Mouse (Mus musculus) left cerebral cortex, adult 8-10 months (tissue): ENCODE data around the gene Ago4. TPM values are rescaled to one million over a fixed set of nuclear protein-coding genes. Genes with fewer than 3 reads are reported as not detected.

Source experiments
- DNase-seq, 2 experiments: peaks; one replicate each; pipeline ENCODE4 v3.0.0; 2022; ENCODE audit warnings: low spot score in 2 of 2
- microRNA-seq, 2 experiments: library from miRNA; unstranded; fragments of <30 nt; microRNA quantifications; one replicate each; pipeline ENCODE4 v1.2.0; 2022
- total RNA-seq, 4 experiments: library from RNA; stranded (reverse); gene quantifications; 2 replicates each; pipeline ENCODE4 v1.2.4; 2022

Ago4 gene
- total RNA-seq, 4 experiments from 2014 or later, result 7.1 to 8.8 (median 7.7) TPM

DNA sequence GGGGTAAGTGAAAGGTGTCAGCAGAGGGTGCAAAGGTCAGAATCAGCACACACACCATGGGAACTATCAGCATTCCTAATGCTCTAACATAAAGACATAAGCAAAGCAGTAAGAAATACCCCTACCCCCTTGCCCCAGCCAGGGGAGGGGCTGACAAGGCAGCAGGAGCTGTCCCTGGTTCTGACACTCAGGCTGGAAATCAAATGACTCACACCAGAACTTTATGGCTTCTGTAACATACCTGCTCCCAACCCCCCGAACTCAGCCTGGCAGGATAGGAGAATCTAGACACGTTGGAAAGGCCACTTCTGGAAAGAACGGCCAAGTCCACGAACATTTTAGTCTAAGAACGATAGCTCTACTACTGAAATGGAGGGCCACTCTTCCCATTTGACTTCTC lies 60.2 kb downstream of the Ago4 start:
- no peak for DNase-seq

- DNase-seq, result no peak
Measured at GRCm38 (mm10) chr4:126469334-126469733, 63.9 kb downstream of the Ago4 start.

- DNase-seq, result no peak
Measured at GRCm38 (mm10) chr4:126468925-126469324, 64.3 kb downstream of the Ago4 start.

DNA sequence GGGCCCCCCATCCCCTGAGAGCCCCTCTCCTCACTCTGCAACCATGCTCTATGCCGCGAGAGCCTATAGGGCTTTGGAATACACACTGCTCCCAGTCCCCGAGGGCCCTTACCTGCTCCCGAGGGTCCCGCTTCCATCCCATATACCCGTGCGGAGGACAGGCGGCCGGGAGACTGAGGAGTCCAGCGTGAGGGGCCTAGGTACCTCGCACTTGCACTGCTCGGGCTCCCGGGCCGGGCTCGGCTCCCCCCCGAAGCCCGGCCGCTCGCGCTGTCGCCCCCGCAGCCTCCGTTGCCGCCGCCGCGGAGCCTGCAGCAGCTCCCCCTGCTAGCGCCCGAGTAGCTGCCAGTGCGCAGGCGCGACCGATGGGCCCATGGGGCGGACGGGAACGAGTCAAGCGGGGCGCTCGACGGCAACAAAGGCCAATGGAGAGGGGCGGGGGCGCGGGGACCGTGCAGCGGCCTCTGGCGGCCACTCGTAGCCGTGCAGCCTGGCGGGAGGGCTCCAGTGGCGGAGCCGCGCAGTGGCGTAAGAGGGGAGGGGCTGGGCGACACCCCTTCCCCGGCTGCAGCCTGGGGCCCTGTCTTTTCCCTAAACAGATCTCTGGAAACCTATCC lies 64.9 kb downstream of the Ago4 start, which contains the start of gene Ago1:
TSS of gene Ago1 (minus strand) at position 299 of the 617 bp plus-strand sequence.
- DNase-seq, result peak; percentile 85 to 93

DNA sequence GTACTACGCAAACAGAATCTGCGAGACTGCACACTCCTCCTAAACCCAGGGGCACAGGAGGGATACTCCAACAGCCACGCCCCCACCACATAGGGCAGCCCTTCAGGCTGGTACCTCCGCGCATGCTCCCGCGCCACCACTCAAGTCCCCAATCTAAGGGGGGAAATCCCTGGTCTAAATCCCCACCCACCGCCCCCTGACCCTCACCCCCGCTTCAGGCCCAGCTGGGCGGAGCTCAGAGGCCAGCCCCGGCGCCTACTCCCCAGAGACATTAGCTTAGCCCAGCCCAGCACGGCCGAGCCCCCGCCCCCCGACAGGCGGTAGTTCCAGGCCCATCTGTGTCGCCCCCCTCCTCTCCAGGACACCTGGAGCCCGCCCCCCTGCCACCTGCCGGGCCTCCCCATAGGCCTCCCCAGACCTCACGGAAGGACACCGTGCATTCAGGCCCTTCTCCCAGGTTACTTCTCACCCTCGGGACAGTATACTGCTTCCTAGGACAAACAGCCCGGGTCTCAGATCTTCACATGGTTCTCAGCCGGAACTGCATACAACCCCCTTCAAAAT lies 65.5 kb downstream of the Ago4 start:
- peak in 1 of 2 experiments; percentile 36 for DNase-seq

- DNase-seq, result no peak
Measured at GRCm38 (mm10) chr4:126466251-126466750, 67.0 kb downstream of the Ago4 start.

GRCm38 (mm10) chr4:126465843-126466242 lies 67.4 kb downstream of the Ago4 start:
- peak in 1 of 2 experiments; percentile 44 for DNase-seq

GRCm38 (mm10) chr4:126464892-126465235 lies 68.4 kb downstream of the Ago4 start:
- no peak for DNase-seq

GRCm38 (mm10) chr4:126464189-126464891 lies 68.9 kb downstream of the Ago4 start:
- DNase-seq, result no peak

DNA sequence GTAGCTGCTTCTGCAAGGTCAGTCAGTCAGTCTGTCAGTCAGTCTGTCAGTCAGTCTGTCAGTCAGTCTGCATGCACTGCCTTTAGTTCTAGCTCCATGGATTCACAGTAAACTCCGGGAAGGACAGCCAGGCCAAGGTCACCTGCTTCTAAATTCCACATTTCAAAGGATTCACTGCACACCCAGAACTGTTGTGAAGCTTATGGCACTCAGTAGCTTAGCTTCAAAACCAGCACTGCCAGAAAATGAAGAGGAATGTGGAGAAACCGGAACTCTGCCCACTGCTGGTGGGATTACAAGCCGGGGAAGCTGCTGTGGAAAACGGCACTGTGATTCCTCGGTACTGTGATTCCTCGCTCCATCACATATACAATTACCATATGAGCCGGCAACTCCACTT lies 77.8 kb downstream of the Ago4 start:
- no peak for DNase-seq

- no peak for DNase-seq
Measured at GRCm38 (mm10) chr4:126454547-126455254, 78.6 kb downstream of the Ago4 start.

DNA sequence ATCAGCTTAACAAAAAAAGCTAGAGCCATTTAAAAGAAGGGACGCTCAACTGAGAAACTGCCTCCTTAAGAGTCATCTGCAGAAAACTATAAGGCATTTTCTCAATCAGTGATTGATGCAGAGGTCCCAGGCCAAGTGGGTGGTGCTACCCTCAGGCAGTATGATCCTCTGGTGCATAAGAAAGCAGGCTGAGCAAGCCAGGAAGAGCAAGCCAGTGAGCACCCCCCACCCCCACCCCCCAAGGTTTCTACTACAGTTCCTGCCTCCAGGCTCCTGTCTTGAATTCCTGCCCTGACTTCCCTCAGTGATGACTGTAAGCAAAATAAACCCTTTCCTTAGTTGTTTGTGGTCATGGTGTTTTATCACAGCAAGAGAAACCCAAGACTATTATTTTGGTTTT lies 83.0 kb downstream of the Ago4 start:
- no peak for DNase-seq

DNA sequence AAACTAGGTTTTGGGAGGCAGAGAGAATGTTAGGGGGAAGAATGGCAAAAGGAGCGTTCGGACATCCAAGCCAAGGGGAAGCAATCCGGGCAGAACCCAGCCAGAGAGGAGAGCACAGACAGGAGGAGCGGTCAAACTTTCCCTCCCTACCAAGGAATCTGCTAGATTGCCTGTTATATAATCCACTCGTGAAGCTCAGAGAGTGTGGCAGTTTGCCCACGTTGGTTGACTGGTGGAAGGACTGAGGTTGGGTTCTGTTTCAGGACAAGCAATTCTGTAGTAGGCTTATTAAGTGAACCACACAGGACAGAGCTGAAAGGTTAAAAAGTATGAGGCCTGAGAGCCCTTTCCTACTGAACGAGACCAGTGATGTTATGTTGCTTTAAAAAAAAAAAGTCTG lies 86.1 kb downstream of the Ago4 start:
- no peak for DNase-seq

DNA sequence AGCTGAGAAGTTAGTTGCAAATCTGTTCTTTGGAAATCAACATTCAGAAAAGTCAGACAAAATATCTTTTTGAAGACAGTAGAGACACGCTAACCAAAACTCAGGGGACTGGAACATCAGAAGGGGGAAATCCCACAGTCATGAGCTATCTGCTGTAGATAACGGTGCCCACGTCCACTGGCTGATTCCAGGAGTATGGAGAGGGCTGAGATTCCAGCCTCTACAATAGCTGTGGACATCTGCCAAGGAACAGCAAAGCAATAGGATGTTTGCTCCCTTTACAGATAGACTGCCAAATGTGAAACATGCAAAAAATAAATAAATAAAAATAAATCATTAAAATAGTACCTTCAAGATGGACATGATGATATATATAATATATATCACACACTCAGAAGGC lies 88.7 kb downstream of the Ago4 start:
- no peak for DNase-seq

Small RNAs within 50 kb of the gene (microRNA-seq; reads per million reads assigned to microRNA genes)
- 0 reads per million in 2 experiments for gene Mir7119

Other genes starting within 250 kb of the Ago4 start
- gene Col8a2, start 246.7 kb downstream of the Ago4 start, total RNA-seq, result 1 to 10 TPM; 1.9 to 4.0 (median 2.5) TPM
- gene Adprhl2, start 211.8 kb downstream of the Ago4 start, total RNA-seq, result 10 to 100 TPM; 26.9 to 32.0 (median 31.2) TPM
- 1 to 10 TPM in 2 of 4 experiments, under 1 TPM in 2; 0.86 to 1.6 (median 1.3) TPM for gene Tekt2, start 207.8 kb downstream of the Ago4 start, total RNA-seq
- gene Ago3, start 103.9 kb downstream of the Ago4 start, total RNA-seq, result 10 to 100 TPM; 28.9 to 38.8 (median 32.1) TPM
- gene Ago1, start 64.9 kb downstream of the Ago4 start, total RNA-seq, result 10 to 100 TPM; 48.5 to 57.9 (median 50.4) TPM
- gene Clspn, start 23.5 kb upstream of the Ago4 start, total RNA-seq, result 1 to 10 TPM; 2.3 to 3.3 (median 3.0) TPM
- 10 to 100 TPM; 75.6 to 81.7 (median 76.6) TPM for gene 5730409E04Rik, start 76.3 kb upstream of the Ago4 start, total RNA-seq
- gene Psmb2, start 144.2 kb upstream of the Ago4 start, total RNA-seq, result 100 to 1,000 TPM in 3 of 4 experiments, 10 to 100 TPM in 1; 84.9 to 112 (median 104) TPM
- gene Tfap2e, start 202.8 kb upstream of the Ago4 start, total RNA-seq, result not detected
- gene Ncdn, start 220.0 kb upstream of the Ago4 start, total RNA-seq, result 100 to 1,000 TPM; 980 to 990 (median 985) TPM
- 10 to 100 TPM; 62.6 to 66.9 (median 65.0) TPM for gene AU040320, start 220.1 kb upstream of the Ago4 start, total RNA-seq